Mouse (Mus musculus): ENCODE results near the gene Clec2l.

DNA sequence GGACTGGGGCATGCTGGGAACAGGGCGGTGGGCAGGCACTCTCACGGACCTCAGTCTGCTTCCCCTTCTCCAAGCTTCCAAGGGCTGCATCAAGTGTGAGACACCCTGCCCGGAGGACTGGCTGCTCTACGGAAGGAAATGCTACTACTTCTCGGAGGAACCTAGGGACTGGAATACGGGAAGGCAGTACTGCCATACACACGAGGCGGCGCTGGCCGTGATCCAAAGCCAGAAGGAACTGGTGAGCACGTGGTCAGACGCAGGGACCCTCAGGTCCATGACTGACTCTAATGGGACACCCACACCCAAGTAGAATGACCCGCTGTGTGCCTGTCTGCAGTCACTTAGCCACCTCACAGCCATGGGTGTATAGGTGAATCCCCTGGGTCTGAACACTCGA lies 13.9 kb downstream of the Clec2l start:
- no peak for TF ChIP-seq CHD2 (IDR thresholded peaks at IDR 0.05; ENCODE audit: low read depth, low read length)
- no peak for TF ChIP-seq ZNF384 (IDR thresholded peaks at IDR 0.05; ENCODE audit: low read depth, low read length)
- no peak for TF ChIP-seq MAFK (IDR thresholded peaks at IDR 0.05; ENCODE audit: insufficient read depth, low read depth, low read length)
- TF ChIP-seq HCFC1 (IDR thresholded peaks at IDR 0.05; ENCODE audit: borderline replicate concordance, insufficient read depth, low read length) = no peak
- TF ChIP-seq ZC3H11A (IDR thresholded peaks at IDR 0.05; ENCODE audit: borderline replicate concordance, low read depth, low read length) = no peak

Measured in ES-E14 (cell line).